Mouse (Mus musculus) skeletal muscle tissue, postnatal 0 days (tissue): Measurements from ENCODE around the gene 5430403G16Rik. TPM values are rescaled to one million over a fixed set of nuclear protein-coding genes. Genes with fewer than 3 reads are reported as not detected.

Source experiments
- polyA plus RNA-seq: library from polyadenylated mRNA; unstranded; fragments of >200 nt; fragmentation: Nextera tagmentation; extraction: Ambion mirVana; gene quantifications from 2 replicates; pipeline ENCODE4 v1.2.1, GENCODE M21; 2015

Gene 5430403G16Rik
- 0.34 and 0.38 TPM in 2 replicates for polyA plus RNA-seq

GRCm38 (mm10) chr5:109690537-109691201 is at the start of gene 5430403G16Rik:
Gene 5430403G16Rik (minus strand): TSS chr5:109691041.

Other genes with a start within 250 kb of the 5430403G16Rik start
- 11.8 and 15.2 TPM in 2 replicates for gene Crlf2, start 132.0 kb downstream of the 5430403G16Rik start, polyA plus RNA-seq
- 3.8 and 4.1 TPM in 2 replicates for gene 4930522L14Rik, start 60.8 kb upstream of the 5430403G16Rik start, polyA plus RNA-seq
- gene Gm15446, start 232.4 kb upstream of the 5430403G16Rik start, polyA plus RNA-seq = 0.33 and 0.36 TPM in 2 replicates